Mouse (Mus musculus) bone marrow, adult 2 months (tissue): Measurements from ENCODE around the gene Gm42421.

Experiments used
- CTCF ChIP-seq: fragments of 200-500 bp; IDR thresholded peaks from 2 replicates; pipeline ENCODE4 v1.5.1; 2011; ENCODE audit warnings: low read length, control low read depth; ENCODE audit not compliant: control insufficient read depth, insufficient read depth
- POLR2A ChIP-seq: fragments of 200-500 bp; IDR thresholded peaks from 2 replicates; pipeline ENCODE4 v1.6.1; 2011; ENCODE audit warnings: low read depth, mild to moderate bottlenecking, control low read depth, low read length, borderline replicate concordance; ENCODE audit not compliant: control insufficient read depth

DNA sequence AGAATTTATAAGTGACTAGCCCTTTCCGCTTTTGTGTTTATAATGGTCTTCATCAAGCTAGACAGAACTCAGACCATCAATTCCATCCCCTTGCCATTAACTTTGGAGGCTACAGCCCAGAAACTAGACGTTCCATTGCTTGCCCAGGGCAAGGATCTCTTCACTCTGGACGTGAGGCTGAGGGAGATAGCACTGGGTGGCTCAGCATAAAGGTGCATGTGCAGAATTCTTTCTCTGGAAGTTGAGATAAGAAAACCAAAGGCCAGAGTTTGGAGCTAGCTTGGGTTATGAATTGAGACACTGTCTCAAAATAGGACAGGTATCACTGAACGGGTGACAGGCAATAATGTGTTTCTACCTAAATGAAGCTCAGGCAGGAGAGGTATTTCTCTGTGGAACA is 24.2 kb upstream of the Gm42421 start:
- no peak for TF ChIP-seq CTCF
- TF ChIP-seq POLR2A = no peak
